Mouse (Mus musculus) monocyte, adult 2 months (primary cell): Measurements from ENCODE around the gene Dlg1.

Experiments used
- DNase-seq, 2 experiments: peaks; one replicate each; pipeline ENCODE4 v3.0.0; 2022; ENCODE audit warnings: low spot score in 2 of 2, low read depth in 1 of 2

Dlg1 gene

DNA sequence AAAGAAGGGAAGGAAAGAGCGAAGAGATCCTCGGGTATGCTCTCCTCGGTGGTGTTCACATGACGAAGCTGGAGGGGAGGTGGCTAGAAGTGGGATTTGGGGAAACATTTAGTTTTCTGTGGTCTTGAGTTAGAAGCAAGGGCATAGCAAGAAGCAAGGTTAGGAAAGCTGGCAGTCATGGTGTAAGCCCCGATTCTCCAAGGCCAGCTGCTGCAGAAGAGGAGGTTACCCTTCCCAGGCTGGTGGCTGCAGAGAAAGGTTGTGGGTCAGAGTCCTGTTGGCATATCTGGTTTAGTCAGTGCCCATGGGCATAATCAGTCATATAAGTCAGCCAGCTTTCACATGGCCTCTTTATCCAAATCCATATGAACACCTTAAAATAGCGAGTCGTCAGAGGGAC lies 9.2 kb upstream of the Dlg1 start:
- no peak for DNase-seq

DNA sequence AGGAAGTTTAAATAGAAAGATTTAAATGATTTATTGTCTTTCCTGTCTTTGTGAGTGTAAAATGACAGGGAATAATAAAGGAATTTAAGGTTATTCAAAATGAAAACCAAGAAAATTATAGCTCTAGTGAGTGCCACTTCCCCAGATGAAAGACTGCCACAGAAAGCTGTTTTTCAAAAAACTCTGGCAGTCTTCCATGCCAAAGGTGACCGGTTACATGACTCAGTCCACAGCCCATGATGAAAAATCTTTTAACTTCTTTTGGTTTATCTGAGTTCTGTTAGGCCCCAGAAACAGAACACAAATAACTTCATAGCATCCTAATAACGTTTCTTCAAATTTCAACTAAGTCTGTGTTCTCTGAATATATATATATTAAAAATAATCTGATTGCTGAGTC lies 7.7 kb upstream of the Dlg1 start:
- no peak for DNase-seq

DNA sequence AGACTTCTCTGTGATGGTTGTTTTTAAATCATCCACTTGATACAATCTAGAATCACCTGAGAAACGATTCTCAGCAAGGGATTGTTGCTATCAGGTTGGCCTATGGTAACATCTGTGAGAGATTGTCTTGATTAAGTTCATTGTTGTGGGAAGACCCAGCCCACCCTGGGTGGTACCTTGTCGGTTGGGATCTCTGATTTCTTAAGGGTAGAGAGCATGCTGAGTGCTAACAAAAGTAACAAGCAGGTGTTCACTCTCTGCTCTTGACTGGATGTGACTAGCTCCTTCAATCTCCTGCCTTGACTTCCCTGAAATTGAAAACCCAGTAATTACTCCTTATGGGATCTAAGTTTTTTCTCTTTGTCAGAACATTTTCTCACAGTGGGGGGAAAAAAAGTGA lies 5.7 kb upstream of the Dlg1 start:
- no peak for DNase-seq

DNA sequence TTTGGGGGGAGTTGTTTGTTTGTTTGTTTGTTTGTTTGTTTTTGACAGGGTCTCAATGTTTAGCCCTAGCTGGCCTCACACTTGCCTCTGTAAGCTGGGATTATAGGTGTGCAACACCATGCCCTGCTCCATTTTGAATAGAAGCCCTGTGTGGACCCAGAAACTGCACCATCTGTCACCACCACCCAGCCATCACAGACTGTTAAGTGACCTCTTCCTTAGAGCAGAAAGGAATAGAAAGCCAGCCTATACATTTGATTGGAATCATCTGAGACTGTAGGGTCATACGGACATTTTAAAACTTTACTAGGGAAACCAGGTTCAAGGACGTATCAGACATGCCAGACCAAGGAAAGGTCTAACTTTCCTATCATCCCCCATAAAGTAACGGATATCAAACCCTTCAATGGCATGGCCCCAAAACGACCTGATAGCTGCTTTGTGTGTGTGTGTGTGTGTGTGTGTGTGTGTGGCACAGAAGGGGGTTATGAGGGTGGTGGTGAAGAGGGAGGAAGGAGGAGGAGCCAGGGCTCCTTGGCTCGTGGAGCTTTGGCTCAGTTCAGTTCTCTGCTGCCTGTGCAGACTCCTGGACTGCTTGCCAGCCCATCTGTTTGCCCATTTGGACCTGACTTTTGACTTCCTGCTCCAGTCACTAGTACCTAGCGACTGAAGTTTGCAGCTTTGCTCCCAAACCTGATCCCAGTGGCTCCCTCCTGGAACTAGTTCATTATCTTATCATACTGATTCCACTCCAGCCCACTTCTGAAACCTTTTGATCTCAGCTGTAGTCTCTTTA lies 4.5 kb upstream of the Dlg1 start:
- DNase-seq = no peak

DNA sequence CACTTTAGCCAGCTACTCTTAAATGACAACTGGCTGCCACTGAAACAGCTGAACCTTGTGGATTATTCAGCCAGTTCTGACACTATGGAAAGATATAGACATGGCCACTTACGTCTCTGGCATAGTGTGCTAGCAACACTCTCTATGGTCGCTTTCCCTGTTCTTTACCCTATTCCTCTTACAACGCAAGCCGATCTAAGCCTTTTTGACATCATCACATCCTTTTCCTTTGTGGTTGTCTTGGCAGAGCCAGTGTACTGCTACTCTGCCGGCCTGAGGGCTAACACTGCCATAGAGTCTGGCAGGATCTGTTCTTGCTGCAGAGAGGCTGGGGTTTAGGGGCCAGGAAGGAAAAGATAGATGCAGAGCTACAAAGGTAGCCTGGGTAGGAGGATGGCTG lies 3.8 kb upstream of the Dlg1 start:
- no peak for DNase-seq

DNA sequence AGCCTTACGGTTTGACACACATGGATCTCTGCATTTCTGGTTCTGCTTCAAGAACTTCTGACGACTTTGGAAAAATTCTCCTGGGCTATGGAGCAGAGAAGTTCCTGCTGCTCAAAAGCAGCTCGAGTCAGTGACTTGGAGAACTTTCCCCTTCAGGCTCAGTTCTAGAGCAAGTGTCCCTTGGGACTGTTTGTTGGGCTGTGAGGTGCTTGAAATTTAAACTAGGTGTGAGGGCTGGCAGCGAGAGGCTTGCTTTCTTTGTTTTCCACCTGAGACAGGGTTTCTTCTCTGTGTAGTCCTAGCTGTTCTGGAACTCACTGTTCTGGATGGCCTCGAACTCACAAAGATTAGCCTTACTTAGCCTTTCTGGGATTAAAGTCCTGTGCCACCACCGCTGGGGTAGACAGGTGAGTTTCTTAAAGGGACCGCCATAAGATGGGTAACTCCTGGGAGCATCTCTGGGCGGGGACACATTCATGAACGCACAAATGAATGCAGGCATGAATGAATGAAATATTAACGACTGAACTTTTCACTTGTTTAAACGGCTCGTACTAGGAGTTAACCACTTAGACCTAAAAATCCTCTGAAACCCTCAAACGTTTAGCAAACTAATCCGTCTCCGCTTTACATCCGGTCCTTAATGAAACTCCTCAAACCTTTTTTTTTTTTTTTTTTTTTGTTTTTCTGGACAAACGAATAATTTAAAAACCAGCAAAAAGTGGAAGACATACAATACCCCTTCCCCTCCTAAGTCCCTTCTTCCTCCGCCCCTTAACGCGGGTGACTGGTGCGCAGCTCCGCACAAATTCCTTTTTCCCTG lies 476 bp upstream of the Dlg1 start:
- no peak for DNase-seq

DNA sequence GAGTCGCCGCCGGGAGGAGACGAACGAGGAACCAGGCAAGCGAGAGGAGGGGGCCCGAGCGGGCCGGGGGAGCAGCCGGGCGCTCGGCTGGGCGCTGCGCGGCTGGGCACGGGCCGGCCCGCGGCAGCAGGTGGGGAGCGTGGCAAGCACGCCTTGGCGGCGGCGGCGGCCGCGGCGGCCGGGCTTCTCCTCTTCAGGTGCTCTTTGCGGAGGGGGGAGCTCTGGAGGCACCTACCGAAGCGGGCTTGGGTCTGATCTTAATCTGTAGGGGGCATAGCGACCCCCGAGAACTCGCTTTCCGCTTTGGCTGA lies 999 bp downstream of the Dlg1 start:
- DNase-seq = no peak

DNA sequence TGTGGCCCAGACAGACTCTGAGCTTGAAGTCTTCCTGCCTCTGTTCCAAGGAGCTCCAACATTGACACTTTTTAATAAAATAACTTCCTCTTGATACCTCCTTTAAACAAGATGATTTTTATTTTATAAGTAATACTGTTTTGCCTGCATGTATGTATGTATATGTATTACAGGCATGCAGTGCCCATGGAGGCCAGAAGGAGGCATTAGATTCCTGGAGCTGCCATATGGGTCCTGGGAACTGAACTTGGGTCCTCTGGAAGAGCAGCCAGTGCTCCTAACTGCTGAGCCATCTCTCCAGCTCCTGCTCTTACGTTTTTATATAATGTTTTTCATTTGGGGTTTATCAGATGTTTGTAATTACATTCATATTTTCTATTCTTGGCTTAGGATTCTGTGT lies 9.0 kb downstream of the Dlg1 start:
- no peak for DNase-seq

DNA sequence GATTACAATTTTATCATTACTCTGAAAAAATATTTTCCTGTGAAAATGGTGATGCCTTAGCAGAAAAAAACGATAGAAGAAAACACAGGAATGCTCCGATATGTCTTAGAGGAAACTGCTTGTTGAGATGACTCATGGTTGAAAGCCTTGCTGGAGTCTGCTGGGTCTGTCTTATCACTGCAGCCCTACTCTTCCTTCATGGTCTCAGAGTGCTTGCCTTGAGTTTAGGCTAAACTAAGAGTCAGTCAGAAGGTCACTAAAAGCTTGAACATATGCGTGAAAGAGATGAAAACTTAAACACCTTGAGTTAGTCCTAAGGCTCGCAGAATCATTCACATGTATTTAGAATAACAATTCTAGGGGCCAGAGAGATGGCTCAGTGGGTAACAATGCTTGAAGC lies 14.2 kb downstream of the Dlg1 start:
- DNase-seq = no peak

DNA sequence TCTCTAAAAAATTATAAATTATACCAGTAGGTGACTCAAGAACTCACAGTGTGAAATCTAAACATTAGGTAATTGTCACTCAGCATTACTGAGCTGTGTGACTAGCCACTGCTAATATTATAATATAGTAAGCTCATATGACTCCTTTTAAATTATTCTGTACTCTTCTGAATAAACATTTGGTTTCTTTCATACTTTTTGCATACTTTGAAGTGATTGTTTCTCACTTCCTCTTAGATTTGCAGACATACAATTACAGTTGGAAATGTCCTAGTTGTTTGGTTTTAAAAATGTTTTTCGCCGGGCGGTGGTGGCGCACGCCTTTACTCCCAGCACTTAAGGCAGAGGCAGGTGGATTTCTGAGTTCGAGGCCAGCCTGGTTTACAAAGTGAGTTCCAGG lies 19.0 kb downstream of the Dlg1 start:
- no peak for DNase-seq

DNA sequence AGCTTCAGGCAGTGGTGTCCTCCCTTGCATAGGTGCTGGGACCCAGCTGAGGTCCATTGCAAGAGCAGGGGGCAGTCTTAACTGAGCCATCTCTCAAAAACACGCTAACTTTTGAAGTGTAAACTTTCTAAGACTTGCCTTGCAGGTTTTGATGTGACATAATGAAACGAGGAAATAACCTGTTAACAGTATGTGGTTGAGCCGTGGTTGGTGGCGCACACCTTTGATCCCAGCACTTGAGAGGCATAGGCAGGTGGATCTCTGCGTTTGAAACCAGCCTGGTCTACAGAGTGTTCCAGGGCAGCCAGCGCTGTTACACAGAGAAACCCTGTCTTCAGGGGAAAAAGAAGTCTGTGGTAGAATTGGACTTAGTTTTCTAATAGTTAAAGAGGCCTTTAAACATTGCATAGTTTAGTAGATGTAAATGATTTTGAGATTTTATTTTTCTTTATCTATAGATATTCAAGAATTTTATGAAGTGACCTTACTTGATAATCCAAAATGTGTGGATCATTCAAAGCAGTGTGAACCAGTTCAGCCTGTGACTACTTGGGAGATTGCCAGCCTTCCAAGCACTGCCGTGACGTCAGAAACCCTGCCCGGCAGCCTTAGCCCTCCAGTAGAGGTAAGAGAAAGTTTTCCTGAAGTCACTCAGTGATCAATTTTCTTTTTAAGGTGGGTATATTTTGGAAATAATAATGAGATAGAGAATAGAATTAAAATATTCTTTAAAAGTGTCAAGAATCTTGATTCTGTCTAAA lies 20.6 kb downstream of the Dlg1 start:
- no peak for DNase-seq

DNA sequence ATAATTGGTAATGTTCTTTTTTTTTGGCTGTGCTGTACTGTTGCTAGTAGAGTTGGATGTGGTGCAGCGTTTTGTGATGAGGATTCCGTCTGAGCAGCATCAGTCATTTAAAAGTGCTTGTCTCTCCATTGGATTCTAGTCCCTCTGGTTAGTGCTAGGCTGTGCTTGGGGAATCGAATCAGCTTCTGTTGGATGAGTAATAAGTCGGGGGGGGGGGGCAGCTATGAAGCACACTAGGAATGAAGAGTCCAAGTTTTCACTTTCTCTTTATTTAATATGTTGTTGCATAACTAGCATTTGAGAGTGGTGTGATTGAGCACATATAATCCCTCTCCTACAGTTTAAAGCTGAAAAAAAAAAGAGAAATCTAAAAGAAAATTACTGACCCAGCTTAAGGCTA lies 21.5 kb downstream of the Dlg1 start:
- DNase-seq = no peak

DNA sequence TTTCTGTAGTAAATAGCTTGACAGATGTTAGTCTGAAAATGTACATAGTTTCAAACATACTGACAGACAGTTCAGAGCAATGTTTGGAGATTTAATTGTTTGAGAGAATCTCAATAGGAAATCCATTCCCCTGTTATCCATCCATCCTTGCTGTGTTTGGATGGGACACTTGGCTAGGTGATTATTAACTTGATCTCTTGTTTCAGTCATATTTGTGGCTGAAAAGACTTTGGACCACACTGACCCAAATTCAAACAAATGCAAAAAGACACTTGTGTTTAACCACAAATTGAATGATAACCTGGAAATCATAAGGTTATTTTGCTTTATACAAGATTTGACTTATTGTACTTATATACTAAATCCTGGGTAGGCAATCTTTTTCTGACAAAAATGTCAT lies 24.5 kb downstream of the Dlg1 start:
- no peak for DNase-seq

DNA sequence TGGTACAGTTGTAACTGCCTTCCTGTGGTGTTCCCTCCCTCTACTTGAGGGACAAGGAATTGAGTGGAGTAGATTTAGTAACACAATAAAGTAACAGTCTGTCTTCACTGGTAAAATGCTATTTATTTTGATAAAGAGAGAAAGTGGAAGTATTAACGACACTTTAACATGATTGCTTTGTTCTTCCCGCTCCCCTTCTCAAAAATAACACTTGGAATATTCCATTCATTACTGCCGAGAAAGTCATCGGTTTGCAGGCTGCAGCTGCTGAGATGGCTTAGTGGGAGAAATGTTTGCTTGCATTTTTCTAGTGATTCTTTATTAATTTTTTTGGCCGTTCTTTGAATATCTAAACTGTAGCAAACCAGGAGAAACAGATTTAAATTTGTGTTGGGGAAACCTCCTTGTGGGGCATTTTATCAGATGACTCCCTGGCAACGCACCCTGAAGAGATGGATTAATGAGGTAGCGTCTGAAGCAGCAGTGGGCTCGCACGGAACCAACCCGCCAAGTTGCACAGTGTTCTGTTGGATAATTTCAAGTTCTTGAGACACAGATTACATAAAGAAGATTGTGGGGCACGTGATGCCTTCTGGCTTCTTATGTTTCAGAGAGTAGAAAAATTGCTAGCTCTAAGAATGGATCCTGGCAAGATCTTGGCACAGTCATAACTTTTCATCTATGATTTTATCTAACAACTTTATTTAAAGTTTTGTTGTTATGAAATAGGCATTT lies 32.2 kb downstream of the Dlg1 start:
- no peak for DNase-seq

DNA sequence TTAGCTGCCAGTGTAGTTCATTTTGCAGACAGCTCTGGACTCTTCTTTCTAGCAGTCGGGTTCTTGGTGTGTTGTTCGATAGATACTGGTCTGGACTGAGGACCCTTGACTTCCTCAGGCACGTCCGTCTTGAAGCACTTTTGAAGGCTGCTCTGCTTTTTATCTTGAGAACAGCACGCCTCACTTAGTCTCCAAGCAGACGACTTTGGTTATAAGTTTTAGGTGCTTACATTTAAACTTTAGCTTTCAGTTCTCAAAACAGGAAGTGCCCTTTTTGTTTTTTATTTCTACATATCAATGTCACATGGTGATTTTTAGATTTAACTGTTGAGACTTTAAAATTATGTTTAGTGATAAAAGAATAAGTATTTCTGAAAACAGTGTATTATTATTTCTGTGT lies 33.1 kb downstream of the Dlg1 start:
- no peak for DNase-seq

DNA sequence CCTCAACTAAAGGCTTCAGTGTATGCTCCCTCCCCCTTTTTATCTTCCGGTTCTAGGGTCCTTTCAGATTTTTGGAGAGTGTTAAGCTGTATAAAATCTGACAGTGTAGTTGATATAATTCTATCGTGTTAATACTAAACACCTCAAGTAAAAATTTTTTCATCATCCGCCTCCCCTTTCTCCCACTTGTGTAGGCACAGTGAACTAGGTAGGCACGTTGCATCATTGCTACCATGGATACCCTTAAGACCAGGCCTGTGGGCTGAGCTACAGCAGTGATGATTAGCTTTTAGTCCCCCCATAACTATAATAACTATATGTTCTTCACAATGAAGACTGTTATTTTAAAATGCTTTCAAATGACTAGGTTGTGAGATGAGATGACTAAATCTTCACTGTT lies 34.1 kb downstream of the Dlg1 start:
- no peak for DNase-seq

DNA sequence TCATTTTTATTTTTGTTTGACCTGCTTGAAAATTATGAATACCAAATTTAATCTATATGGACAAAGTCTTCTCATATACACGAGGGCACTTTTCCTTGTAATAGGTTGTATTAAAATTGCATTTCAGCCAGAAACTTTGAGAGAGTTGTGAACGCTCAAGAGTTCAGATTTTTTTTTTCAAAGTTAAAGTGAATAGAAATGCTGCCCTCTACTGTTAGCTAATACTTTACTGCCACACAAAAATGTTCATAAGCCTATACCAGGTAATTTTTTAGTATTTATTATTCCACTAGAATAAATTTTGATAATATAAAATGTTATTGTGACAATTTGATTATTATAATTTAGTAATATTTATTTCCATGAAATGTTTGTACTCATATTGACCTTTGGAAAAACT lies 42.0 kb downstream of the Dlg1 start:
- DNase-seq = no peak

DNA sequence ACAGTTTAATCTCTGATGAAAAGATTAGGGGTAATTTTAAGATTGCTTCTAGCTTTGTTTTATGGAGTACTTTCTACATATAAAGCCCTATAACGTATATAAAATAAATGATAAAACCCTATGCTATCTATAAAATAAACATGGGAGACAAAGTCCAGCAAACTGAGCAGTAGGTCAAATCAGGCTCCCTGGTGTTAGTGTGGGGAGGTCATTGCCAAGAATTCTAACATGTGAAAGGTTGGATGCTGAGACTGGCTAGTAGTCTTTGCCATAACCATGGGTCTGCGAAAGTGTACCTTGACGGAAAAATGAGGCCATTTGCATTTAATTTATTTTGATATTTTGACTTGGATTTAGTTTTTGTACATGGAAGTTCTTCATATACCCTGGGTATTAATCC lies 42.7 kb downstream of the Dlg1 start:
- no peak for DNase-seq

DNA sequence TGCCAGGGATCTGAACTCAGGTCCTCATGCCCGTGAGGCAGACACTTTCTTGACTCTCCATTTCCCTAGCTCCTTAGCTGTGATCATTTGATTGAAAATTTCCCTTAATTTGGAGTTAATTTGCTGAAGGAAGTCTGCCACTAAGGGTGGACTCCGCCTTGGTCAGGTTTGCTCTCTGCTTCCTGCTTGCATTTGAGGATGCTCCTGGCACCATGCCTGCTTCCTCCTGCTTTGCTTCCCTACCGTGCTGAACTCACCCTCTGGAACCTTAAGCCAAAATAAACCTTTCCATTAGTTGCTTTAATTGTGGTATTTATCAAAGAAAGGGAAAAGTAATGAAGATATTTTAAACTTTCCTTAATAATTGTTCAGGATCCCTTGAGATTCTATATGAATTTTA lies 44.1 kb downstream of the Dlg1 start:
- no peak for DNase-seq

DNA sequence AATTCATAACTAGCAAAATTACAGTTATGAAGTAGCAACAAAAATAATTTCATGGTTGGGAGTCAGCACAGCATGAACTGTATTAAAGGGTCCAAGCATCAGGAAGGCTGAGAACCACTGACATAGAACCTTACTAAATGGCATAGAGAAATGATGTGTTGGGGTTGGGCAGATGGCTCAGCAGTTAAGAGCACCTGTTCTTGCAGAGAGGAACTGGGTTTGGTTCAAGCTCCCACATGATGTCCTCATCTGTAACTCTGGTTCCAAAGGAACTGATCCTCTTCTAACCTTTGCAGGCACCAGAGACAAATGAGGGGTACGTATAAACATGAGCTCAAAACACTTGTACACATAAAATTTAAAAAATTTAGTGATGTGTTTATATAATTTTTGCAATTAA lies 59.7 kb downstream of the Dlg1 start:
- no peak for DNase-seq

DNA sequence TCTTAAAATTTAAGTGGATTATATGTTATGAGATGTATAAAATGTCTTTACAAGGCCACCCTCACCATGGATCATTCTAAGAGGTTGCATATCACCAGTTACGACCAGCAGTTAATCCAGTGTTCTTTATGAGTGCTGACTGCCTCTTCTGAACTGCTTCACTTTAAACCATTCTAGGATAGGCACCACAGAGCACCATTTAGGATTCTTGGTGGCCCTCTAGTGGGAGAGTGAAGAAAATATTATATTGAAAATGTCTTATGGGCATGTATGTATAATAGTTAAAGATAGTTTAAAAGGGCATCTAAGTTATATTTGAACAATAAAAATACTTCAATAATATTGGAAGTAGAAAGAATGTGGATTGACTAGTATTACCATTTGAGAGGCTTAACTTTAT lies 60.9 kb downstream of the Dlg1 start:
- no peak for DNase-seq

DNA sequence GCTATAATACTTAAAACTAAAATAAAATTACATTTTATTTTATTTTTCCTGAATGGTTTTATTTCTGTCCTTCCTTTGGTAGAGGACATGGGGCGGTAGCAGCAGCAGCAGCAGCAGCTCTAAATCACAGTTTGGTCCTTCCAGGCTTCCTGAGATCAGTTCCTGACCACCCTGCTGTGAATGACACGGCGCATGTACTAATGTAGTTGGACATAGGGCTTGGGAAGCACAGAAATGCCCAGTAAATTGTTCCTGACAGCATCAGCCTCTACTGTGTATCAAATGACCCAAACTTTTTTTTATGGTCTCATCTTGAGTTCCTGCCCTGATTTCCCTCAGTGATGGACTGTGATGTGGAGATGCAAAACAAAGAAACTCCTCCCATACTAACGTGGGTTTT lies 61.6 kb downstream of the Dlg1 start:
- no peak for DNase-seq
